19 mouse cellular contexts compared by ENCODE assay signal in the genomic region with DNA sequence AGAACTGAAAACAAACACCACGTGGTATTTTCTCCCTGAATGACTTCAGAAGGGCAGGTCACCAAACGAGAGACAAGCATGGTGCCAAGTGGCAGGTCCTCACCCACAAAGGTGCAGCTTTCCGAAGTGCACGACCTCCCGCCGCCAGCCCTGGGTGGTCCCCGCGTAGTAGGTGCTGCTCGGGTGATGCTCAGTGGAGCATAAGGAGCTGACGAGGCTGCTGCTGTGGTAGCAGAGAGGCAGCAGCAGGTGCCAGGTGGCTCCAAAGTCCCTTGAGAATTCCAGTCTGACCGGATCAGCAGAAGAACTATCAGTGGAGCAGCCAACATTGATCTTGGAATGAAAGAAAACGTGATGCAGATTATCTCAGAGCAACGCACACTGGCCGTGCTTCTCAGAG.
DNase-seq lines count a peak whose midpoint lies in the region; ATAC-seq lines count a peak whose summit lies in the region.
"Had no signal": no experiment of that assay in that cellular context is flagged by ENCODE, and none has a peak within 500 bp of the region (broad histone marks: within the 10 kb centered on the region; RNA-seq: fewer than 3 reads in every experiment).

No protein-coding gene starts in this region.

- 58% methylated on average over 14 of the region's 14 CpGs for WGBS in lung, embryonic 16.5 days
- WGBS in kidney, embryonic 16.5 days = 46% methylated on average over 14 of the region's 14 CpGs

- no peaks in the 10 kb centered on the region for H3K27me3 ChIP-seq in lung, embryonic 16.5 days (ENCODE audit: control insufficient read depth, insufficient read depth, low read depth, low read length)
- H3K27me3 ChIP-seq in kidney, embryonic 16.5 days (ENCODE audit: insufficient read depth, low read length) = no peaks in the 10 kb centered on the region
- H3K27me3 ChIP-seq: CH12.LX; embryonic facial prominence, embryonic 13.5 days; neural tube, embryonic 15.5 days had no signal

- no peak overlapping the region for H3K4me2 ChIP-seq in lung, embryonic 16.5 days (ENCODE audit: low read depth, low read length)
- peak overlapping the region; percentile 26; the same call in 1 of the 2 replicates for H3K4me2 ChIP-seq in kidney, embryonic 16.5 days (replicated peaks; ENCODE audit: low read depth, low read length)
- H3K4me2 ChIP-seq: embryonic facial prominence, embryonic 13.5 days; midbrain, embryonic 11.5 days; neural tube, embryonic 15.5 days had no signal

- no peak overlapping the region for H3K9ac ChIP-seq in lung, embryonic 16.5 days (ENCODE audit: low read length)
- H3K9ac ChIP-seq in kidney, embryonic 16.5 days (replicated peaks; ENCODE audit: low read length) = no peak overlapping the region
- H3K9ac ChIP-seq: embryonic facial prominence, embryonic 13.5 days; liver, postnatal 0 days; neural tube, embryonic 15.5 days had no signal

- intact Hi-C loops in left cerebral cortex, postnatal 10 days (cut with DNase I) = no loop called here

- H3K4me1 ChIP-seq in lung, embryonic 16.5 days (replicated peaks; ENCODE audit: control insufficient read depth, insufficient read depth, low read length) = no peaks in the 10 kb centered on the region
- no peaks in the 10 kb centered on the region for H3K4me1 ChIP-seq in kidney, embryonic 16.5 days (ENCODE audit: insufficient read depth, low read length)
- H3K4me1 ChIP-seq: embryonic facial prominence, embryonic 13.5 days; neural tube, embryonic 15.5 days had no signal

- H3K4me3 ChIP-seq in lung, embryonic 16.5 days (ENCODE audit: low read length) = no peak overlapping the region
- H3K4me3 ChIP-seq in kidney, embryonic 16.5 days (ENCODE audit: low read length) = no peak overlapping the region
- H3K4me3 ChIP-seq: embryonic facial prominence, embryonic 13.5 days; gastrocnemius, adult 2 months; heart, adult 2 months; neural tube, embryonic 15.5 days had no signal

- no peak for ATAC-seq in cerebellum, adult (ENCODE audit: insufficient number of reproducible peaks, low FRiP score, low TSS enrichment)
- peak; percentile 20; the same call in 1 of the 2 replicates for ATAC-seq in lung, embryonic 16.5 days (ENCODE audit: low read depth)
- peak; percentile 81; the same call in 1 of the 2 replicates for ATAC-seq in kidney, embryonic 16.5 days (ENCODE audit: low FRiP score, low TSS enrichment)
- ATAC-seq: liver, postnatal 0 days had no signal

- H3K36me3 ChIP-seq in lung, embryonic 16.5 days (ENCODE audit: control insufficient read depth, insufficient read depth, low read length) = no peaks in the 10 kb centered on the region
- H3K36me3 ChIP-seq in kidney, embryonic 16.5 days (ENCODE audit: insufficient read depth, low read length) = no peaks in the 10 kb centered on the region
- H3K36me3 ChIP-seq: embryonic facial prominence, embryonic 13.5 days; neural tube, embryonic 15.5 days had no signal

- no peaks in the 10 kb centered on the region for H3K9me3 ChIP-seq in lung, embryonic 16.5 days (ENCODE audit: control insufficient read depth, low read length)
- H3K9me3 ChIP-seq in kidney, embryonic 16.5 days (ENCODE audit: low read length) = no peaks in the 10 kb centered on the region
- H3K9me3 ChIP-seq: embryonic facial prominence, embryonic 13.5 days; neural tube, embryonic 15.5 days had no signal

- H3K27ac ChIP-seq in lung, embryonic 16.5 days (ENCODE audit: low read length) = no peak overlapping the region
- 0 out of 2 replicates have a peak overlapping the region, but pooled peaks have one; percentile 43 for H3K27ac ChIP-seq in kidney, embryonic 16.5 days (ENCODE audit: low read length)
- H3K27ac ChIP-seq: embryonic facial prominence, embryonic 13.5 days; gastrocnemius, adult 2 months; heart, adult 2 months; macrophage; neural tube, embryonic 15.5 days had no signal

- DNase-seq in cerebellum, postnatal 10 days = peak; percentile 61 to 68
- DNase-seq in lung, adult 18-20 months = no peak
- no peak for DNase-seq in urinary bladder, postnatal 4 days (ENCODE audit: low spot score in 2 of 2)
- DNase-seq in T-cell, adult 2 months (ENCODE audit: low spot score) = no peak
- no peak for DNase-seq in left cerebral cortex, postnatal 10 days (ENCODE audit: extremely low spot score in 1 of 2, low spot score in 2 of 2)
- DNase-seq: adrenal gland, adult 8-10 months; gastrocnemius, adult 2 months; heart, adult 2 months; liver; liver, postnatal 0 days; thymus, adult 2 months had no signal

Comparison
In these comparisons a context has a peak if more than half of its experiments do, and no peak if none do; other contexts are left out.
1. DNase-seq: peak in cerebellum, postnatal 10 days (2 of 2); none in lung, adult 18-20 months (0 of 2), urinary bladder, postnatal 4 days (0 of 2), T-cell, adult 2 months (single experiment) and left cerebral cortex, postnatal 10 days (0 of 2).